Mouse (Mus musculus) mammary gland, adult 2 months (tissue): ENCODE measurements around the gene Rtl3. TPM values are rescaled to one million over a fixed set of nuclear protein-coding genes. Genes with fewer than 3 reads are reported as not detected.

ENCODE experiments used
- polyA plus RNA-seq: library from polyadenylated mRNA; depleted of rRNA; stranded (reverse); fragments of >200 nt; gene quantifications from 2 replicates; pipeline ENCODE4 v1.2.3, GENCODE M21; 2012; ENCODE audit warnings: low replicate concordance; rRNA removed

Rtl3 gene
- 1.8 and 2.4 TPM in 2 replicates for polyA plus RNA-seq

GRCm38 (mm10) chrX:106840409-106840808, at the start of gene Rtl3:
Gene Rtl3, minus strand, starts transcription at chrX:106840644.

Other genes with a start within 250 kb of the Rtl3 start
- gene Cysltr1, start 237.0 kb downstream of the Rtl3 start, polyA plus RNA-seq, result 1.4 and 6.6 TPM in 2 replicates
- 0.72 and 2.1 TPM in 2 replicates for gene Lpar4, start 80.0 kb upstream of the Rtl3 start, polyA plus RNA-seq
- gene P2ry10, start 247.8 kb upstream of the Rtl3 start, polyA plus RNA-seq, result 5.3 and 9.3 TPM in 2 replicates